Mouse (Mus musculus) ES-Bruce4 (cell line): ENCODE results near the gene Hipk2.

ENCODE experiments used
- CTCF ChIP-seq: IDR thresholded peaks from one replicate; pipeline ENCODE4 v1.8.1; 2011; ENCODE audit warnings: low read depth, low read length
- POLR2A ChIP-seq: IDR thresholded peaks from one replicate; pipeline ENCODE4 v1.8.1; 2011; ENCODE audit warnings: low read length; ENCODE audit not compliant: insufficient read depth

- TF ChIP-seq POLR2A, result no peak
- TF ChIP-seq CTCF, result no peak
Observed at GRCm38 (mm10) chr6:38851740-38852139, 24.2 kb downstream of the Hipk2 start.
